Mouse (Mus musculus): ENCODE results near the gene Myo9a.

The Myo9a gene

GRCm38 (mm10) chr9:59750267-59751065, at the start of gene Myo9a, which contains the start of gene Senp8:
Gene Myo9a (plus strand): TSS chr9:59750896.
Gene Senp8 (minus strand): TSS chr9:59750710.
- peak; percentile 99 to 100 for DNase-seq (ENCODE audit: low spot score in 2 of 2)

- DNase-seq (ENCODE audit: low spot score in 2 of 2): no peak
Measured at GRCm38 (mm10) chr9:59701094-59701493, 49.6 kb upstream of the Myo9a start.

- DNase-seq (ENCODE audit: low spot score in 2 of 2): no peak
Measured at GRCm38 (mm10) chr9:59703099-59703498, 47.6 kb upstream of the Myo9a start.

GRCm38 (mm10) chr9:59706850-59707825, 43.6 kb upstream of the Myo9a start:
- DNase-seq (ENCODE audit: low spot score in 2 of 2): peak in 1 of 2 experiments; percentile 32

- no peak for DNase-seq (ENCODE audit: low spot score in 2 of 2)
Measured at GRCm38 (mm10) chr9:59709225-59709624, 41.5 kb upstream of the Myo9a start.

GRCm38 (mm10) chr9:59716275-59716898, 34.3 kb upstream of the Myo9a start:
- no peak for DNase-seq (ENCODE audit: low spot score in 2 of 2)

- no peak for DNase-seq (ENCODE audit: low spot score in 2 of 2)
Measured at GRCm38 (mm10) chr9:59718237-59718636, 32.5 kb upstream of the Myo9a start.

GRCm38 (mm10) chr9:59721144-59721543, 29.6 kb upstream of the Myo9a start:
- no peak for DNase-seq (ENCODE audit: low spot score in 2 of 2)

- peak; percentile 38 to 69 for DNase-seq (ENCODE audit: low spot score in 2 of 2)
Measured at GRCm38 (mm10) chr9:59723096-59723657, 27.5 kb upstream of the Myo9a start.

GRCm38 (mm10) chr9:59723791-59724442, 26.8 kb upstream of the Myo9a start:
- DNase-seq (ENCODE audit: low spot score in 2 of 2): no peak

GRCm38 (mm10) chr9:59725515-59725914, 25.2 kb upstream of the Myo9a start:
- no peak for DNase-seq (ENCODE audit: low spot score in 2 of 2)

GRCm38 (mm10) chr9:59727569-59728286, 23.0 kb upstream of the Myo9a start:
- DNase-seq (ENCODE audit: low spot score in 2 of 2): no peak

- no peak for DNase-seq (ENCODE audit: low spot score in 2 of 2)
Measured at GRCm38 (mm10) chr9:59731136-59731535, 19.6 kb upstream of the Myo9a start.

- no peak for DNase-seq (ENCODE audit: low spot score in 2 of 2)
Measured at GRCm38 (mm10) chr9:59733075-59733474, 17.6 kb upstream of the Myo9a start.

GRCm38 (mm10) chr9:59735394-59735793, 15.3 kb upstream of the Myo9a start:
- DNase-seq (ENCODE audit: low spot score in 2 of 2): no peak

- DNase-seq (ENCODE audit: low spot score in 2 of 2): no peak
Measured at GRCm38 (mm10) chr9:59740593-59740992, 10.1 kb upstream of the Myo9a start.

- no peak for DNase-seq (ENCODE audit: low spot score in 2 of 2)
Measured at GRCm38 (mm10) chr9:59743903-59744302, 6.8 kb upstream of the Myo9a start.

GRCm38 (mm10) chr9:59748387-59748786, 2.3 kb upstream of the Myo9a start:
- DNase-seq (ENCODE audit: low spot score in 2 of 2): no peak

- peak in 1 of 2 experiments; percentile 21 for DNase-seq (ENCODE audit: low spot score in 2 of 2)
Measured at GRCm38 (mm10) chr9:59748969-59749368, 1.7 kb upstream of the Myo9a start.

- no peak for DNase-seq (ENCODE audit: low spot score in 2 of 2)
Measured at GRCm38 (mm10) chr9:59749581-59750265, 973 bp upstream of the Myo9a start.

All from spleen, postnatal 10 days (tissue).